Mouse (Mus musculus) bone marrow macrophage, adult 2 months (primary cell): ENCODE data around the gene Rap1gap2. TPM values are rescaled to one million over a fixed set of nuclear protein-coding genes. Genes with fewer than 3 reads are reported as not detected.

Experiments
- H3K27ac ChIP-seq: 2 replicates; pipeline ENCODE4 v1.5.1; 2012; ENCODE audit warnings: low read depth, low read length; ENCODE audit not compliant: insufficient read depth
- H3K4me1 ChIP-seq: 2 replicates; pipeline ENCODE4 v1.6.1; 2012; ENCODE audit warnings: low read length; ENCODE audit not compliant: control insufficient read depth, insufficient read depth
- H3K4me3 ChIP-seq: 2 replicates; pipeline ENCODE4 v1.5.1; 2012; ENCODE audit warnings: mild to moderate bottlenecking, low read length, moderate library complexity; ENCODE audit not compliant: insufficient read depth
- CTCF ChIP-seq: IDR thresholded peaks from 2 replicates; pipeline ENCODE4 v1.5.1; 2012; ENCODE audit warnings: low read depth, mild to moderate bottlenecking, low read length, moderate library complexity
- POLR2A ChIP-seq: IDR thresholded peaks from 2 replicates; pipeline ENCODE4 v1.6.1; 2012; ENCODE audit warnings: mild to moderate bottlenecking, low read depth, low read length, borderline replicate concordance
- polyA plus RNA-seq: library from polyadenylated mRNA; stranded (reverse); fragments of >200 nt; gene quantifications from 2 replicates; pipeline ENCODE4 v1.2.4, GENCODE M21; 2012; ENCODE audit not compliant: missing spikeins, insufficient read depth, insufficient read length

Rap1gap2 gene
- polyA plus RNA-seq, 1 experiment: 0.63 TPM

DNA sequence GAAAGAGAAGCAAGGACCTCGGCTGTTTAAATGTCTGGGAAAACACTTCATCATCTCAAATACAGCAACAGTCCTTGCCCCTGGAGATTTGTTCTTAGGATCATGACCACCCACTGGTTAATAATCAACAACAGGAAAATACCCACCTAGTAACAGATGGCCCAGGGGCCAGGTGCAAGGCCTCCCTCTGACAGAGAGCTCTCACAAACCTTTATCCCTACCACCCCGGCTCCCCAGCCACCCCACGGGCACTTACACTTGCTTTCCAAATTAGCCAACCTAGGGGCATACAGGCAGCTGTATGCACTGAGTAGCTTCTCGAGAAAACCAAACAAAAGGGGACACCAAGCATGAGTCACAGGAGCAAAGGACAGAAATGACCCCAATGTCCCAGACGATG, 121.5 kb downstream of the Rap1gap2 start:
- H3K4me1 ChIP-seq: no peaks in the 10 kb centered on the region
- no peak overlapping the region for H3K4me3 ChIP-seq
- TF ChIP-seq POLR2A: no peak
- TF ChIP-seq CTCF: no peak
- H3K27ac ChIP-seq: no peak overlapping the region

DNA sequence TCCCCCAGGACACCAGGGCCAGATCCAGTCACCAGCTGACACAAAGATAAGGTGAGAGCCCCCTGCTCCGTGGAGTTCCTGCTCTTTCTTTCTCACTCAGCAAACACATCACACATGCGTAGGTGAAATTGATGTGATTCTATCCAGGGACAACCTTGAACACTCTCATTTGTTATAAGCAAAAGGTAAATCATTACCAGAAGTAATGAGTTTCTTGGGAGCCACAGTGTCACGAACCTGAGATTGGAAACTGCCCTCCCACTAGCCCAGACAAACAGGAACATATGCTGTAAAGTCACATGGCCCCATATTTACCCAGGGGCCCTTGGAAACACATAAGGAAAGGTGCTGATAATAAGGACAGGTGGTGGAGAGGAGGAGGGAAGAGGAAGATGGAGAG, 122.8 kb downstream of the Rap1gap2 start:
- TF ChIP-seq CTCF (no peak), POLR2A (no peak)
- Histone ChIP-seq H3K4me3 (no peak overlapping the region), H3K27ac (no peak overlapping the region), H3K4me1 (no peaks in the 10 kb centered on the region)

DNA sequence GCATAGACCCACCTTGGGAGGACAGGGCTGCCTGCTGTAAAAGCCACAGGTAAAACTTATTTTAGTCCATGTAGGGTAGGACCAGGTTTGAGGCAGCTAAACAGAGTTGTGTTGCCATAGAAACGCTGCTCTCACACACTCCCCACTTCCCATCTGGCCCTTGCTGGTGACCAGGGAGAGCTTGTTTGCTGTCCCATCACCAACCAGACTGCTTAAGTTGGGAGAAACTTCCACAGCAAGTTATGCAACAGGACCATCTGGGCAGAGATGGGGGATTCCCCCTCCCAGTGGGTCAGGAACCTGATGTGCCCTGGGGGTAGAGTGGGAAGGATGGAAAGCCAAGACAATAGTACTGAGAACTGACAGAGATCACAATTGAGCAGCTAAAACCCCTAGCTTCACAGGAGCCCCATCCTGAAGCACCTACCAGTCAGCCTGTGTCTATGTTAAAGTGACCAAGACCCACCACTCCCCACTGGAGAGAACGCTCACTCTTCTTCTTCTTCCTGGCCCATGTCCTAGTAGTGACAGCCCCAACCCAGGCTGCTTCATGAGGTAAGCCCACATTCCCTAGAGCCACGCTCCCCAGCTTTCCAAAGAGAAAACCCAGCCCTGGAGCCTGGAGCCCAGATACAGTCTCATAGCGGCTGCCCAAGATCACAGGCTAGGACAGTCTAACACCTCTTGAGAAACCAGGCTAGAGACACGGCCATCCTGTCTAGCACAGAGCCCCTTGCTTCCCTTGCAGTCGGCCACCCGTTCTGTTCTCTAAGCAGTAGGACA, 125.1 kb downstream of the Rap1gap2 start:
- Histone ChIP-seq H3K27ac (no peak overlapping the region), H3K4me1 (no peaks in the 10 kb centered on the region), H3K4me3 (no peak overlapping the region)
- TF ChIP-seq POLR2A (no peak), CTCF (no peak)

DNA sequence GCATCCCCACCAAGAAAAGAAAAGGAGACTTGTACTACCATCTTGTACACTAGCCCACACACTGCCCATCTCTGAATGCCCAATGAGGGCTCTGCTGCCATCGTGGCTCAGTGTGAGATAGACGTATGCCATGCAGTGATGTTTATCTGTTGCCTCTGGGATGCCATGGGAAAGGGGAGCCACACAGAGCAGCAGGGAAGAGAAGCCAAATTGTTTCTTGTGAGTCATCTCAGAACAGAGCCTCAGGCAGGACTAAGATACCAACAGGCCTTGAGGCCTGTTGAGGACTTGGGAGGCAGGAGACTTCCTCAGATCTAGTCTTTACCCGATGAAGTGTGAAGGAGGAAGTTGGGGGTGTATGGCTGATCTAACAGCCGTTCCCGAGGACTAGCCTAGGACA, 126.8 kb downstream of the Rap1gap2 start:
- no peaks in the 10 kb centered on the region for H3K4me1 ChIP-seq
- TF ChIP-seq POLR2A: no peak
- TF ChIP-seq CTCF: no peak
- no peak overlapping the region for H3K4me3 ChIP-seq
- no peak overlapping the region for H3K27ac ChIP-seq

DNA sequence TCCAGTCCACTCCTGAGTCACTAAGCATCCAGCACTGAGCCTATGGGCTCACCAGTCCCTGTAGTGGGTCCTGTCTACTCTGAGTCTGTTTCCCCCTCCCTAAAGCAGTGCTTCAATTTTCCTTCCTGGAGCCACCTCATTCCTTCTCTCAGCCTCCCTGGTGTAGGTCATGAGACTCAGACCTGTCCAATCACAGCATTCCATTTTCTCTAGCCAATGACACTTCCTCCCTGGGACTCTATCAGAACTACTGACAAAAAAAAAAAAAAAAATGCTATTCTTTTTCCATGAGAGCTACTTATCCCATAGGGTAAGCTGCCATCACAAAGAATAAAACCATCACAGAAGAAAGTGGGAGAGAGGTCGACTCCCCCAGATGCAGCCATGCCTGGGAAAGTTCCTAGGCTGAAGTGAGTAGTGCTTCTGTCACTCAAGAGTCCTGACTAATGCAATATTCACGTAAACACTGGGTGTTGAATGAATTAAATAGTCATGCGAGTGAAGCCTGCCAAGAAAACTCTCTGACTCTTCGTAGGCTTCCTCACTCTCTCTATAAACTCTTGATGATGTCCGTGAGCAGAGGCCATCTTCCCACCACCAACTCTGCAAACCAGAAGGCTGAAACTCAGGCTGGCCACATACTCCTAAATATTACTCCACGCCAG, 127.4 kb downstream of the Rap1gap2 start:
- no peak for TF ChIP-seq POLR2A
- no peak for TF ChIP-seq CTCF
- Histone ChIP-seq H3K27ac (no peak overlapping the region), H3K4me1 (no peaks in the 10 kb centered on the region), H3K4me3 (no peak overlapping the region)

DNA sequence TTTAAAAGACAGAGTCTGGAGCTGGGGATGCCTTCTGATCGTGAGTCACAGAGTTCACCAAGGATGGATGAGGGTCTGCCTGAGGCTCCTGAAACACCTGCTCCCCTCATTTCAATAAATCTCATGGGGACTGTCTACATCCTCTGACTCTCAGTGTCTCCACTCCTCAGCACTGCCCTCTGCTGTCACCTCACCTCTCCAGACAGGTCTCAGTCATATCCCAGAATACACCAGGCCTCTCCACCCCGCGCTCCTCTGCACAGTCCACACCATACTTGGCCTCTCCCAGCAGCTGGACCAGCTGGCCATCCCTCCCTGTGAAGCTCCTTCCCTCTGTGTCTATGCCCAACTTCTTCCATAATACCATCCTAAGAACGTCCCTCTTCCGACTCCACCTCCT, 128.9 kb downstream of the Rap1gap2 start:
- no peak for TF ChIP-seq CTCF
- TF ChIP-seq POLR2A: no peak
- H3K4me3 ChIP-seq: no peak overlapping the region
- no peaks in the 10 kb centered on the region for H3K4me1 ChIP-seq
- H3K27ac ChIP-seq: no peak overlapping the region

DNA sequence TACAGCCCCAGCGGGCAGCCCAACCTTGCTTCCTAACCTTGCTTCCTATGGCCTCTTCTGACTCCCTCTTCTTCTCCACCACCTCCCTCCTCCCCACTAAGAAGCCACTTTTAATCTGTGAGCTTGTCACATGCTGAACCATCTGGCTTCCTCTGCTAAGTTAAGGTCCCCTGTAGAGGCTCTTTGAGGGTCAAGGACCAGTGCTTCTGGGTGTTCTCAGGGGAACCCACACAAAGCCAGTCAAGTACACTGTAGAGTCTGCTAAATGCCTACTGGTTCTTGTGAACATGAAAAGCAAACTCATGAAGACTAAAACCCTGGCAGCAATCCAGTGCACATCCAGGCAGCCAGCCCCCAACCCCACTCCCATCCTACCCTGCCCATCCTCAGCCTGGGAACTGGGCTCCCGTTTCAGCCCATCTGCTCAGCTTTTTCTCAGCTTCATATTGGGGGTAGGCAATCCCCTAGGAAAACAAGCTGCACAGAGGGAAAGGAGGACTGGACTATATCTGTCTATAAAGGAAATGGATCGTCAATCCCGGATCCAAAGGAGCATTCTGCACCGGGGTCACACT, 130.9 kb downstream of the Rap1gap2 start:
- TF ChIP-seq CTCF: no peak
- no peak for TF ChIP-seq POLR2A
- Histone ChIP-seq H3K4me3 (no peak overlapping the region), H3K4me1 (no peaks in the 10 kb centered on the region), H3K27ac (no peak overlapping the region)

DNA sequence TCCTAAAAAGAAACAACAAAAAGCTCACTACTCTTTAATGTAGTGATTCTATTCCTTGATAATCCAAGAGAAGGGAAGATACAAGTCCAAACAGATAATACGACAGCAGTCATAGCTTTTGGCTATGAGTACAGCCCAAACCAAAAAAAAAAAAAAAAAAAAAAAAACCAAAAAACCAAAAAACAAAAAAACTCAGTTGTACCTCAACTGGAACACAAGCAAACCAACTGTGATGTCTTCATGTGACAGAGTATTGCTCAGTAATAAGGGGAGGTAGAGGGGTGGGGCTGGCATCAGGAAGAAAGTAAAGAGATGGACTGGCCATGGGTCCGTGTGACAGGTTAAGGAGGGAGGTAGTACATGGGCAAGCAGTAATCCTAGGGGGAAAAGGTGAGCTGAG, 131.8 kb downstream of the Rap1gap2 start:
- H3K4me3 ChIP-seq: no peak overlapping the region
- H3K27ac ChIP-seq: no peak overlapping the region
- H3K4me1 ChIP-seq: no peaks in the 10 kb centered on the region
- TF ChIP-seq POLR2A: no peak
- no peak for TF ChIP-seq CTCF

DNA sequence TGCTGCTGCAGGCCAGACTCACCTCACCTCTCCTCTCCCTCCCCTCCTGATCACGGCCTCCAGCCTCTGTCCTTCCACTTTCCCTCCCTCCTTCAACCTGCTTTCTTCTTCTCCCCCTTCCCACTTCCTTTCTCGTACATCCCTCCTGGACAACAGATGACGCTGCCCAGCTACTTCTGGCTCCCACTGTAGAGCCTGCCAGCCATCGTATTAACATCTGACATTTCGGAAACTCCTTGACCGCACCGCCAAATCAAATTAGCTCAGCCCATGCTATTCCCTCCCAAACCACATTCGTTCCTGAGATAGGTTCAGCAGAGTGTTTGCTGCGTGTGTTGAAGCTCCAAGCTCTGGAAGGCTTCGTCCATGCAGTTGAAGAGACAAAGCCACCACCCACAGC, 138.0 kb downstream of the Rap1gap2 start:
- Histone ChIP-seq H3K4me3 (no peak overlapping the region), H3K27ac (no peak overlapping the region), H3K4me1 (no peaks in the 10 kb centered on the region)
- TF ChIP-seq POLR2A (no peak), CTCF (no peak)

DNA sequence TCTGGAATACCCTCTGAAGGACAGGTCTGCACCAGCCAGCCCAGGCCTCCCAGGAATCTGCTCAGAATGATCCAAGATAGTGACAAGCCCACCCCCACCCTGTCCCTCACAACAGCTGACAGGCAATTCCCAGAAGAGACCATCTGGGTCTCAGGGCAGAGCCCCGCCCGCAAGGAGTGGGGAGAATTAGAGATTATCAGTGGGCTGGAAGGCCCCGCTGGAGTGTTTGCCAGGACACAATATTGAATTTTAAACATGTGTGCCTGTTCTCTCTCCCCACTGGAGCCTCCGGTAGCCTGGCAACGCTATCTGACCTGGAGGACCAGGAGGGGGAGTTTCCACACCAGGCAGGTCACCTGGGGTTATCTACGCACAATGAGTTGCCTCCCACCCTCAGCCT, 142.5 kb downstream of the Rap1gap2 start:
- no peak overlapping the region for H3K4me3 ChIP-seq
- no peaks in the 10 kb centered on the region for H3K4me1 ChIP-seq
- no peak for TF ChIP-seq POLR2A
- TF ChIP-seq CTCF: no peak

DNA sequence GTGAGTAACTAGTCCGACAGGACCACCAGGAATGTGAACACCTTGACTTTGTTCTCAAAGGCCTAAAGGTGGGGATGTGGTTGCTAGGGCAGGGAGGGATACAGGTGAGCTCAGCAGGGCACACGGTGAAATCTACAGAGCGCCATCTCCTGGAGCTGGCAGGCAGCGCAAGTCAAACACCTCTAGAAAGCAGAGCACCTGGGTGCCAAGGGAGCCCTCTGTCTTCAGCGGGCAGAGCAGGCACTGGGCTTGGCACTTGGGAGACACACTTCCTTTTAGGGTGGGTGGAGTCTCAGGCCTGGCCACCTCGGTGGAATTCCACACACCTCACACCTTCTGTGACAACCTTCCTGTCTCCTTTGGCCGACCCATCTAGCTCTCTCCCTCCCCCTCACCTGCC, 145.0 kb downstream of the Rap1gap2 start:
- H3K4me3 ChIP-seq: no peak overlapping the region
- H3K27ac ChIP-seq: no peak overlapping the region
- TF ChIP-seq POLR2A (no peak), CTCF (no peak)
- no peaks in the 10 kb centered on the region for H3K4me1 ChIP-seq

More for the DNA sequence above, 142.5 kb downstream of the Rap1gap2 start:
- no peak overlapping the region for H3K27ac ChIP-seq
